In the genomic region with DNA sequence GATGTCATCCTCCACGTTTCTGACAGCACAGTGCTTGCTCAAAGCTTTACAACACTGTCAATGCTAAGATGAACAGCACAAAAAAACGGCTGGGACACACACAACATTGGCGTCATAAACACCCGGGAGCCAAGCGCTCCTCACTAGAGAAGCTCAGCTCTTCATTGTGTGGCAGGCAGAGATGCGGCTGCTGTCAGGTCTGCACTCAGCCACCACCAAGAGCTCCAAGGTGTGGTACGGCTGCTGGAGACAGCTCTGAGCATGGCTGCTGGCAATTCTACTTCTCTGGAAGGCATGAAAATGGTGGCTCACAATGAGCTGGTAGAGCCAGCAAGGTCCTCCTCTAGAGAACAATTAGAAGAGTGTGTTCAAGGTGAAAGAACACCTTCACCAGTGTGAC, we compare ENCODE assay signal across 20 mouse cellular contexts. TPM values are rescaled to one million over a fixed set of nuclear protein-coding genes. Genes with fewer than 3 reads are reported as not detected.
A peak's percentile ranks its signal among the peaks of the same experiment; 100 is the strongest.
DNase-seq lines count a peak whose midpoint lies in the region; ATAC-seq lines count a peak whose summit lies in the region.
"Had no signal": no experiment of that assay in that cellular context is flagged by ENCODE, and none has a peak within 500 bp of the region (broad histone marks: within the 10 kb centered on the region; RNA-seq: fewer than 3 reads in every experiment).

No protein-coding gene starts in this region.

- DNase-seq in hindbrain, embryonic 11.5 days (ENCODE audit: low spot score), result no peak
- DNase-seq in neural tube, embryonic 10.5 days (ENCODE audit: extremely low spot score, low spot score), result no peak
- DNase-seq in B cell, adult 2 months, result no peak
- no peak for DNase-seq in urinary bladder, adult 2 months (ENCODE audit: low spot score)
- DNase-seq in cerebellum, postnatal 14 days, result no peak
- DNase-seq: adrenal gland, postnatal 10 days; cerebellum, adult 11-12 months; thymus, postnatal 14 days had no signal

- peaks cover 39% of the 10 kb centered on the region for H3K36me3 ChIP-seq in hindbrain, embryonic 13.5 days
- no peaks in the 10 kb centered on the region for H3K36me3 ChIP-seq in hindbrain, embryonic 11.5 days (ENCODE audit: control insufficient read depth, insufficient read depth, low read length)
- H3K36me3 ChIP-seq in neural tube, embryonic 12.5 days, result peaks cover 20% of the 10 kb centered on the region; the same call in 1 of the 2 replicates
- H3K36me3 ChIP-seq in midbrain, embryonic 16.5 days (ENCODE audit: control insufficient read depth, insufficient read depth, low read length), result peaks cover 7% of the 10 kb centered on the region; the same call in 1 of the 2 replicates

- no peaks in the 10 kb centered on the region for H3K9me3 ChIP-seq in hindbrain, embryonic 13.5 days
- no peaks in the 10 kb centered on the region for H3K9me3 ChIP-seq in hindbrain, embryonic 11.5 days (ENCODE audit: control insufficient read depth, low read length)
- H3K9me3 ChIP-seq in neural tube, embryonic 12.5 days, result no peaks in the 10 kb centered on the region
- H3K9me3 ChIP-seq in midbrain, embryonic 16.5 days (replicated peaks; ENCODE audit: control insufficient read depth, low read length, poor library complexity, severe bottlenecking), result no peaks in the 10 kb centered on the region
- H3K9me3 ChIP-seq: embryonic facial prominence, embryonic 12.5 days; liver, embryonic 12.5 days; stomach, embryonic 15.5 days had no signal

- no peak for ATAC-seq in hindbrain, embryonic 13.5 days (ENCODE audit: low FRiP score)
- ATAC-seq in hindbrain, embryonic 11.5 days (ENCODE audit: low FRiP score), result no peak
- no peak for ATAC-seq in neural tube, embryonic 12.5 days (ENCODE audit: low FRiP score, low read depth)
- no peak for ATAC-seq in midbrain, embryonic 16.5 days
- ATAC-seq: intestine, postnatal 0 days; liver, embryonic 12.5 days had no signal

- no peak overlapping the region for H3K4me2 ChIP-seq in hindbrain, embryonic 13.5 days
- H3K4me2 ChIP-seq in hindbrain, embryonic 11.5 days (replicated peaks; ENCODE audit: low read depth, low read length), result no peak overlapping the region
- H3K4me2 ChIP-seq in neural tube, embryonic 12.5 days (replicated peaks), result peak overlapping the region; percentile 12; the same call in 1 of the 2 replicates
- no peak overlapping the region for H3K4me2 ChIP-seq in midbrain, embryonic 16.5 days (ENCODE audit: low read length)
- H3K4me2 ChIP-seq: embryonic facial prominence, embryonic 12.5 days; heart, embryonic 11.5 days; liver, embryonic 12.5 days; stomach, embryonic 15.5 days had no signal

- WGBS in hindbrain, embryonic 13.5 days, result 83% methylated on average over 7 of the region's 7 CpGs
- WGBS in hindbrain, embryonic 11.5 days, result 83% methylated on average over 7 of the region's 7 CpGs
- WGBS in neural tube, embryonic 12.5 days, result 79% methylated on average over 7 of the region's 7 CpGs
- 82% methylated on average over 7 of the region's 7 CpGs for WGBS in midbrain, embryonic 16.5 days

- H3K9ac ChIP-seq in hindbrain, embryonic 13.5 days, result no peak overlapping the region
- no peak overlapping the region for H3K9ac ChIP-seq in hindbrain, embryonic 11.5 days (ENCODE audit: low read depth, low read length)
- no peak overlapping the region for H3K9ac ChIP-seq in neural tube, embryonic 12.5 days
- H3K9ac ChIP-seq in midbrain, embryonic 16.5 days (ENCODE audit: low read depth, low read length), result no peak overlapping the region
- H3K9ac ChIP-seq: embryonic facial prominence, embryonic 12.5 days; liver, embryonic 12.5 days; stomach, embryonic 15.5 days had no signal

- H3K27ac ChIP-seq in hindbrain, embryonic 13.5 days, result peak overlapping the region; percentile 72
- H3K27ac ChIP-seq in hindbrain, embryonic 11.5 days (ENCODE audit: low read depth, low read length), result no peak overlapping the region
- H3K27ac ChIP-seq in neural tube, embryonic 12.5 days, result no peak overlapping the region
- peak overlapping the region; percentile 66 for H3K27ac ChIP-seq in midbrain, embryonic 16.5 days (ENCODE audit: low read length)
- H3K27ac ChIP-seq: embryonic facial prominence, embryonic 12.5 days; kidney, postnatal 0 days; left cerebral cortex, adult 2 months; liver, embryonic 12.5 days; stomach, embryonic 15.5 days had no signal

- no peak overlapping the region for H3K4me3 ChIP-seq in hindbrain, embryonic 13.5 days
- no peak overlapping the region for H3K4me3 ChIP-seq in hindbrain, embryonic 11.5 days (ENCODE audit: low read depth, low read length)
- H3K4me3 ChIP-seq in neural tube, embryonic 12.5 days, result no peak overlapping the region
- H3K4me3 ChIP-seq in midbrain, embryonic 16.5 days (ENCODE audit: low read depth, low read length), result no peak overlapping the region
- H3K4me3 ChIP-seq: embryonic facial prominence, embryonic 12.5 days; left cerebral cortex, adult 2 months; liver, embryonic 12.5 days; stomach, embryonic 15.5 days had no signal

- H3K27me3 ChIP-seq in hindbrain, embryonic 13.5 days, result peaks cover 44% of the 10 kb centered on the region
- no peaks in the 10 kb centered on the region for H3K27me3 ChIP-seq in hindbrain, embryonic 11.5 days (ENCODE audit: control insufficient read depth, insufficient read depth, low read length)
- peaks cover 9% of the 10 kb centered on the region for H3K27me3 ChIP-seq in neural tube, embryonic 12.5 days (replicated peaks)
- no peaks in the 10 kb centered on the region for H3K27me3 ChIP-seq in midbrain, embryonic 16.5 days (ENCODE audit: control insufficient read depth, insufficient read depth, low read depth, low read length)
- H3K27me3 ChIP-seq: CH12.LX; embryonic facial prominence, embryonic 12.5 days; liver, embryonic 12.5 days; stomach, embryonic 15.5 days had no signal

- H3K4me1 ChIP-seq in hindbrain, embryonic 13.5 days (replicated peaks), result peaks cover 23% of the 10 kb centered on the region
- peaks cover 4% of the 10 kb centered on the region; the same call in 1 of the 2 replicates for H3K4me1 ChIP-seq in hindbrain, embryonic 11.5 days (replicated peaks; ENCODE audit: control insufficient read depth, insufficient read depth, low read length)
- H3K4me1 ChIP-seq in neural tube, embryonic 12.5 days, result peaks cover 20% of the 10 kb centered on the region
- H3K4me1 ChIP-seq in midbrain, embryonic 16.5 days (ENCODE audit: control insufficient read depth, insufficient read depth, low read length), result peaks cover 15% of the 10 kb centered on the region
- H3K4me1 ChIP-seq: liver, embryonic 12.5 days had no signal

RNA-seq across cellular contexts. Expression of gene Abcg5, which starts 26.0 kb away (rescaled TPM):
- 3.2 and 7.7 TPM in 2 replicates for polyA plus RNA-seq in hindbrain, embryonic 13.5 days (2015; fragmentation: Nextera tagmentation; extraction: Ambion mirVana)
- polyA plus RNA-seq in hindbrain, embryonic 11.5 days (2014; fragmentation: Nextera tagmentation; extraction: Ambion mirVana), result 2.2 and 3.0 TPM in 2 replicates
- polyA plus RNA-seq in neural tube, embryonic 12.5 days (2016; fragmentation: Nextera tagmentation; extraction: Ambion mirVana), result 0.24 and 0.42 TPM in 2 replicates
- polyA plus RNA-seq in midbrain, embryonic 16.5 days (2015; fragmentation: Nextera tagmentation; extraction: Ambion mirVana), result 1.5 and 2.7 TPM in 2 replicates
- 0.66 and 0.84 TPM in 2 replicates for polyA plus RNA-seq in urinary bladder, adult 2 months (2012; rRNA removed)

RNA-seq across cellular contexts. Expression of gene Abcg8, which starts 32.7 kb away (rescaled TPM):
- polyA plus RNA-seq in hindbrain, embryonic 13.5 days (2015; fragmentation: Nextera tagmentation; extraction: Ambion mirVana), result 0.13 and 0.19 TPM in 2 replicates
- 0.28 and 0.42 TPM in 2 replicates for polyA plus RNA-seq in hindbrain, embryonic 11.5 days (2014; fragmentation: Nextera tagmentation; extraction: Ambion mirVana)
- not detected in 2 replicates for polyA plus RNA-seq in neural tube, embryonic 12.5 days (2016; fragmentation: Nextera tagmentation; extraction: Ambion mirVana)
- polyA plus RNA-seq in midbrain, embryonic 16.5 days (2015; fragmentation: Nextera tagmentation; extraction: Ambion mirVana), result 0.08 TPM in 1 of 2 replicates, not detected in the other
- 0.10 and 0.12 TPM in 2 replicates for polyA plus RNA-seq in urinary bladder, adult 2 months (2012; rRNA removed)
- polyA plus RNA-seq: heart, embryonic 11.5 days; lung, embryonic 16.5 days had no signal

Comparison
In these comparisons a context has a peak if more than half of its experiments do, and no peak if none do; other contexts are left out.
1. H3K27ac ChIP-seq: peak in hindbrain, embryonic 13.5 days (single experiment) and midbrain, embryonic 16.5 days (single experiment); none in hindbrain, embryonic 11.5 days (single experiment) and neural tube, embryonic 12.5 days (single experiment).